Mouse (Mus musculus) heart, postnatal 0 days (tissue): ENCODE measurements around the gene Igfbp7. TPM values are rescaled to one million over a fixed set of nuclear protein-coding genes. Genes with fewer than 3 reads are reported as not detected.

ENCODE experiments used
- ATAC-seq: fragments of 200-750 bp; cut with Nextera tagmentation; 2 replicates; pipeline ENCODE4 v1.8.0; 2017; ENCODE audit warnings: low read depth, moderate number of reproducible peaks, moderate library complexity; ENCODE audit not compliant: insufficient read depth
- DNase-seq: peaks from one replicate; pipeline ENCODE4 v3.0.0-alpha.2; 2016; ENCODE audit warnings: low spot score
- H3K27ac ChIP-seq: fragments of 300-500 bp; sonication (generic); 2 replicates; pipeline ENCODE4 v1.5.1; 2014; ENCODE audit warnings: low read depth, mild to moderate bottlenecking
- H3K27me3 ChIP-seq: fragments of 300-500 bp; sonication (generic); 2 replicates; pipeline ENCODE4 v1.6.1; 2014; ENCODE audit warnings: low read length, mixed read lengths; ENCODE audit not compliant: control insufficient read depth, insufficient read depth
- H3K36me3 ChIP-seq: fragments of 300-500 bp; sonication (generic); replicated peaks from 2 replicates; pipeline ENCODE4 v1.6.1; 2014; ENCODE audit warnings: low read length, mixed read lengths; ENCODE audit not compliant: control insufficient read depth, insufficient read depth
- H3K4me1 ChIP-seq: fragments of 300-500 bp; sonication (generic); 2 replicates; pipeline ENCODE4 v1.6.1; 2014; ENCODE audit warnings: antibody characterized with exemption; ENCODE audit not compliant: control insufficient read depth, insufficient read depth
- H3K4me2 ChIP-seq: fragments of 300-500 bp; sonication (generic); 2 replicates; pipeline ENCODE4 v1.6.1; 2014; ENCODE audit warnings: low read depth, mild to moderate bottlenecking, low read length, moderate library complexity
- H3K4me3 ChIP-seq: fragments of 300-500 bp; sonication (generic); 2 replicates; pipeline ENCODE4 v1.5.1; 2014; ENCODE audit warnings: low read depth, low read length
- H3K9ac ChIP-seq: fragments of 300-500 bp; sonication (generic); replicated peaks from 2 replicates; pipeline ENCODE4 v1.6.1; 2014; ENCODE audit warnings: low read depth, low read length, mixed read lengths
- H3K9me3 ChIP-seq: fragments of 300-500 bp; sonication (generic); replicated peaks from 2 replicates; pipeline ENCODE4 v1.6.1; 2016; ENCODE audit warnings: low read length; ENCODE audit not compliant: control insufficient read depth
- CTCF ChIP-seq: IDR thresholded peaks from 2 replicates; pipeline ENCODE4 v1.5.1; 2016; ENCODE audit warnings: antibody characterized with exemption, control low read depth, low read depth
- EP300 ChIP-seq: IDR thresholded peaks from 2 replicates; pipeline ENCODE4 v1.6.1; 2016; ENCODE audit warnings: antibody characterized with exemption, low read depth
- WGBS: fragments of 180-500 bp; shearing (Covaris S2); extraction: QIAGEN DNeasy Blood & Tissue Kit; methylation state at CpG from one replicate; pipeline ENCODE4 v1.1.7; 2014; 5-methylcytosine and 5-hydroxymethylcytosine counted together
- polyA plus RNA-seq: library from polyadenylated mRNA; unstranded; fragments of >200 nt; fragmentation: Nextera tagmentation; extraction: Ambion mirVana; gene quantifications from 2 replicates; pipeline ENCODE4 v1.2.1, GENCODE M21; 2015
- total RNA-seq: library from RNA; depleted of rRNA; stranded (reverse); fragments of >200 nt; gene quantifications from 2 replicates; pipeline ENCODE4 v1.2.3, GENCODE M21; 2014; ENCODE audit warnings: low replicate concordance

Gene Igfbp7
- total and polyA plus RNA-seq, 2 experiments from 2014 or later: 151 to 218 TPM

GRCm38 (mm10) chr5:77442856-77443623 is 35.2 kb upstream of the Igfbp7 start:
- Histone ChIP-seq H3K4me1 (no peaks in the 10 kb centered on the region), H3K4me2 (no peak overlapping the region), H3K4me3 (no peak overlapping the region), H3K9me3 (no peaks in the 10 kb centered on the region), H3K9ac (no peak overlapping the region), H3K36me3 (no peaks in the 10 kb centered on the region), H3K27me3 (no peaks in the 10 kb centered on the region), H3K27ac (no peak overlapping the region)
- 82% methylated on average over 15 of the region's 15 CpGs for WGBS
- no peak for DNase-seq
- ATAC-seq: no peak
- TF ChIP-seq EP300 (no peak), CTCF (no peak)

GRCm38 (mm10) chr5:77436308-77436707 is 28.5 kb upstream of the Igfbp7 start:
- Histone ChIP-seq H3K27me3 (no peaks in the 10 kb centered on the region), H3K4me3 (no peak overlapping the region), H3K27ac (no peak overlapping the region), H3K4me1 (no peaks in the 10 kb centered on the region), H3K4me2 (no peak overlapping the region), H3K9me3 (no peaks in the 10 kb centered on the region), H3K36me3 (no peaks in the 10 kb centered on the region), H3K9ac (no peak overlapping the region)
- no peak for ATAC-seq
- no peak for DNase-seq
- TF ChIP-seq CTCF (no peak), EP300 (no peak)
- whole genome bisulfite sequencing: 56% methylated on average over 4 of the region's 4 CpGs

- no peak for DNase-seq
- Histone ChIP-seq H3K27me3 (no peaks in the 10 kb centered on the region), H3K36me3 (no peaks in the 10 kb centered on the region), H3K9me3 (no peaks in the 10 kb centered on the region), H3K4me2 (no peak overlapping the region), H3K9ac (no peak overlapping the region), H3K4me3 (no peak overlapping the region), H3K4me1 (no peaks in the 10 kb centered on the region), H3K27ac (no peak overlapping the region)
- no peak for ATAC-seq
- WGBS: 64% methylated on average over 11 of the region's 11 CpGs
- TF ChIP-seq EP300 (no peak), CTCF (no peak)
Observed at GRCm38 (mm10) chr5:77434060-77434459, 26.2 kb upstream of the Igfbp7 start.

- ATAC-seq (no peak), DNase-seq (no peak)
- H3K36me3 ChIP-seq: no peaks in the 10 kb centered on the region
- WGBS: 58% methylated on average over 9 of the region's 9 CpGs
- H3K9ac ChIP-seq: no peak overlapping the region
- H3K4me1 ChIP-seq: no peaks in the 10 kb centered on the region
- H3K27me3 ChIP-seq: no peaks in the 10 kb centered on the region
- no peak overlapping the region for H3K4me3 ChIP-seq
- H3K27ac ChIP-seq: no peak overlapping the region
- TF ChIP-seq EP300 (no peak), CTCF (no peak)
- no peak overlapping the region for H3K4me2 ChIP-seq
- H3K9me3 ChIP-seq: no peaks in the 10 kb centered on the region
Observed at GRCm38 (mm10) chr5:77433561-77433960, 25.7 kb upstream of the Igfbp7 start.

- DNase-seq (no peak), ATAC-seq (no peak)
- Histone ChIP-seq H3K4me1 (no peaks in the 10 kb centered on the region), H3K36me3 (no peaks in the 10 kb centered on the region), H3K9ac (no peak overlapping the region), H3K27ac (no peak overlapping the region), H3K27me3 (no peaks in the 10 kb centered on the region), H3K4me2 (no peak overlapping the region), H3K9me3 (no peaks in the 10 kb centered on the region), H3K4me3 (no peak overlapping the region)
- no peak for TF ChIP-seq EP300
- no peak for TF ChIP-seq CTCF
- 44% methylated on average over 3 of the region's 3 CpGs for WGBS
Observed at GRCm38 (mm10) chr5:77433119-77433518, 25.3 kb upstream of the Igfbp7 start.

GRCm38 (mm10) chr5:77432446-77432845 is 24.6 kb upstream of the Igfbp7 start:
- TF ChIP-seq EP300 (no peak), CTCF (no peak)
- 72% methylated on average over 2 of the region's 2 CpGs for WGBS
- Histone ChIP-seq H3K4me3 (no peak overlapping the region), H3K27me3 (no peaks in the 10 kb centered on the region), H3K36me3 (no peaks in the 10 kb centered on the region), H3K9me3 (no peaks in the 10 kb centered on the region), H3K27ac (no peak overlapping the region), H3K4me1 (no peaks in the 10 kb centered on the region), H3K9ac (no peak overlapping the region), H3K4me2 (no peak overlapping the region)
- ATAC-seq (no peak), DNase-seq (no peak)
